Mouse (Mus musculus) liver, postnatal 0 days (tissue): ENCODE results near the gene Dnal1.

Experiments used
- CTCF ChIP-seq: sonication (generic); IDR thresholded peaks from 2 replicates; pipeline ENCODE4 v1.5.1; 2016; ENCODE audit warnings: antibody characterized with exemption, low read depth
- EP300 ChIP-seq: IDR thresholded peaks from 2 replicates; pipeline ENCODE4 v1.6.1; 2016; ENCODE audit warnings: antibody characterized with exemption, low read depth, mild to moderate bottlenecking

- no peak for TF ChIP-seq CTCF
- no peak for TF ChIP-seq EP300
These were observed 37.7 kb downstream of the Dnal1 start for GRCm38 (mm10) chr12:84151911-84152310.
